Mouse (Mus musculus): Measurements from ENCODE around the gene Atf6b. TPM values are rescaled to one million over a fixed set of nuclear protein-coding genes. Genes with fewer than 3 reads are reported as not detected.

Gene Atf6b
- polyA plus RNA-seq, 1 experiment from 2014 or later: 62.2 TPM

DNA sequence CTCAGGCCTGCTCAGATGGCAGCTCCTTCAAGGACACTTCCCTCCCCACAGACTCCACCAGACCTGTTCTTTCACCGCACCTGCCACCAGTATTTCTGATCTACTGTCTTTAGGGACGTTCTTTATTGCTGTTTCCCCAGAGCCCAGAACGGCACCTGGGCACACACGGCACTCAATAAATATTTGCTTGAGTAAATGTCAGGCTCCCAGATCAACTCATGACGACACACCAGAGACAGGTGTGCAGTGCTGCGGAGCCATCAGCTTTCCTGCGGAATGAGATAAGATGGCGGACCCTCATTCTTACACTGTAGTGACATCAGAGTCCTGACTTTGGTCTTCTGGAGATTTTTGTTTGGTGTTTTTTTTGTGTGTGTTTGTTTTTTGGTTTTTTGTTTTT is 25.9 kb upstream of the Atf6b start:
- ATAC-seq (replicated peaks; ENCODE audit: low FRiP score, low TSS enrichment, low read depth): no peak

DNA sequence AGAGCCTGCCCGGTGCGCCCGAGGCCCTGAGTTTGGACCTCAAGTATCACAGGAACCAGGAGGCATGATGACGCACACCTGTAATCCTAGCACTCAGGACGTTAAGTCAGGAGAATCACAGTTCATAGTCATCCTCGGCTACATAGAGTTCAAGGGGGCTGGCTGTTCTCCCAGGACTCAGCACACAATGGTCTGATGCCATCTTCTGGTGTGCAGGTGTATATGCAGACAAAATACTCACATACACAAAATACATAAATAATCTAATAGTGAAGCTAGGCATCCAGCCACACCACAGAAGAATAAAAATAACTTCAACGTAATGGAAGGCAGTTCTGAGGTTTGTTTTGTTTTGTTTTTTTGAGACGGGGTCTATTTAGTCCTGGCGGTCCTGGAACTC is 23.8 kb upstream of the Atf6b start:
- no peak overlapping the region for H3K27ac ChIP-seq (ENCODE audit: low read depth)
- H3K36me3 ChIP-seq (ENCODE audit: control insufficient read depth, insufficient read depth, low read length): peaks cover 43% of the 10 kb centered on the region
- H3K4me3 ChIP-seq (ENCODE audit: low read depth, low read length): no peak overlapping the region
- peaks cover 8% of the 10 kb centered on the region for H3K4me1 ChIP-seq (replicated peaks; ENCODE audit: control insufficient read depth, insufficient read depth, low read length)
- no peaks in the 10 kb centered on the region for H3K9me3 ChIP-seq (ENCODE audit: control insufficient read depth, low read length)
- 81% methylated on average over 9 of the region's 9 CpGs for WGBS
- H3K9ac ChIP-seq (ENCODE audit: low read length): no peak overlapping the region
- DNase-seq (ENCODE audit: low spot score) (no peak), ATAC-seq (replicated peaks; ENCODE audit: low FRiP score, low TSS enrichment, low read depth) (no peak)
- H3K27me3 ChIP-seq (replicated peaks; ENCODE audit: control insufficient read depth, insufficient read depth, low read length): no peaks in the 10 kb centered on the region
- H3K4me2 ChIP-seq (ENCODE audit: low read length): no peak overlapping the region

More for the DNA sequence above, 25.9 kb upstream of the Atf6b start:
- Histone ChIP-seq H3K27me3 (replicated peaks; ENCODE audit: control insufficient read depth, insufficient read depth, low read length) (no peaks in the 10 kb centered on the region), H3K36me3 (ENCODE audit: control insufficient read depth, insufficient read depth, low read length) (peaks cover 55% of the 10 kb centered on the region), H3K4me3 (ENCODE audit: low read depth, low read length) (no peak overlapping the region), H3K9ac (ENCODE audit: low read length) (no peak overlapping the region), H3K9me3 (ENCODE audit: control insufficient read depth, low read length) (no peaks in the 10 kb centered on the region), H3K4me1 (replicated peaks; ENCODE audit: control insufficient read depth, insufficient read depth, low read length) (peaks cover under 1% of the 10 kb centered on the region; the same call in 1 of the 2 replicates), H3K4me2 (ENCODE audit: low read length) (no peak overlapping the region), H3K27ac (ENCODE audit: low read depth) (no peak overlapping the region)
- WGBS: 80% methylated on average over 8 of the region's 8 CpGs
- DNase-seq (ENCODE audit: low spot score): no peak

DNA sequence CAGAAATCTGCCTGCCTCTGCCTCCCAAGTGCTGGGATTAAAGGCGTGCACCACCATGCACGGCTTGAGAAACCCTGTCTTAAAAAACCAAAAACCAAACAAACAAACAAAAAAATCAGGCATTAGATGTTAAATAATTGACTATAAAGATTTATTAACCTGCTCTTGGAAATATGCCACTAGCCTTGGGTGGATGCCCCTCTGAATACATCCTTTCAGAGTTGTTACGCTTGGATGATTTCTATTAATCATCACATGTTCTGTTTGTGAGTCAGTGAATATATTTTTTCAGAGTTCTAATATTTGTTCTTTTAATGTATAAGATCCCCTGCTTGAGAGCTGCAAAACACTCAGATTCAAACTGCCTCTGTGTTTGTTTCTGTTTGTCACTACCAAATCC is 22.0 kb upstream of the Atf6b start:
- Histone ChIP-seq H3K27me3 (replicated peaks; ENCODE audit: control insufficient read depth, insufficient read depth, low read length) (peaks cover 7% of the 10 kb centered on the region), H3K9ac (ENCODE audit: low read length) (no peak overlapping the region), H3K4me3 (ENCODE audit: low read depth, low read length) (no peak overlapping the region), H3K36me3 (ENCODE audit: control insufficient read depth, insufficient read depth, low read length) (peaks cover 35% of the 10 kb centered on the region), H3K27ac (ENCODE audit: low read depth) (no peak overlapping the region), H3K4me2 (ENCODE audit: low read length) (no peak overlapping the region), H3K4me1 (replicated peaks; ENCODE audit: control insufficient read depth, insufficient read depth, low read length) (peaks cover 25% of the 10 kb centered on the region), H3K9me3 (ENCODE audit: control insufficient read depth, low read length) (no peaks in the 10 kb centered on the region)
- 87% methylated on average over 3 of the region's 3 CpGs for WGBS
- ATAC-seq (replicated peaks; ENCODE audit: low FRiP score, low TSS enrichment, low read depth): no peak
- DNase-seq (ENCODE audit: low spot score): no peak

DNA sequence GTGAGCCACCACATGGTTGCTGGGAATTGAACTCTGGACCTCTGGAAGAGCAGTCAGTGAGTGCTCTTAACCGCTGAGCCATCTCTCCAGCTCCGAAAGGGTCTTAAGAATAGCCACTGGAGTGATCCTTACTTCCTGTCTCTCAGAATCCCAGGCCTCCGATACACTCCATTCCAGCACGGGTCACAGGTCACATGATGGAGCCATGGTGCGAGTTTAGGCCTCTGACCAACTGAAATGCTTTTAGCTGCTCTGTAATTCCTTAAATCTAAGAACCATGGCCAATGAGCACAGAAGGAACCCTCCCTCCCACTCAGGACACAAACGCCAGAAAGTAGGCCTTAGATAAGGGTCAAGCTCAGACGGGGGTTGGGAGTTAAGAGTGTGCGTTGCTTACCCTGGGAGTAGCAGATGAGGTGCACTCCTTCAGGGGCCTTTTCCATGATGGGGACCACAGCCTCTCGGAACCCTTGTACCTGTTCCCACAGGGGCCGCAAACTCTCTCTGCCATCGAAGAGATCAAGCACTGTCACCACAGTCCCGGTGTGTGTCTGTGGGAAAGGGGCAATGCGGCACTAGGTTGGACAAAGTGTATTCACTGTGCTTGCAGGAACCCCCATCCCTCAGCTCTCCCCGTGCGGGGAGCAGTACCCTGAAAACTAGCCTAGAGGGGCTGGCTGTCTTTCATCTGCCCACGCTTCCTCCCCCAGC is 20.7 kb upstream of the Atf6b start:
- H3K4me1 ChIP-seq (replicated peaks; ENCODE audit: control insufficient read depth, insufficient read depth, low read length): peaks cover 34% of the 10 kb centered on the region
- no peak for DNase-seq (ENCODE audit: low spot score)
- H3K27ac ChIP-seq (ENCODE audit: low read depth): peak overlapping the region; percentile 95
- peaks cover 20% of the 10 kb centered on the region for H3K27me3 ChIP-seq (replicated peaks; ENCODE audit: control insufficient read depth, insufficient read depth, low read length)
- ATAC-seq (replicated peaks; ENCODE audit: low FRiP score, low TSS enrichment, low read depth): no peak
- 51% methylated on average over 16 of the region's 16 CpGs for WGBS
- peak overlapping the region; percentile 76 for H3K4me2 ChIP-seq (ENCODE audit: low read length)
- H3K36me3 ChIP-seq (ENCODE audit: control insufficient read depth, insufficient read depth, low read length): peaks cover 27% of the 10 kb centered on the region
- H3K4me3 ChIP-seq (ENCODE audit: low read depth, low read length): peak overlapping the region; percentile 71
- peak overlapping the region; percentile 51 for H3K9ac ChIP-seq (ENCODE audit: low read length)
- H3K9me3 ChIP-seq (ENCODE audit: control insufficient read depth, low read length): no peaks in the 10 kb centered on the region

DNA sequence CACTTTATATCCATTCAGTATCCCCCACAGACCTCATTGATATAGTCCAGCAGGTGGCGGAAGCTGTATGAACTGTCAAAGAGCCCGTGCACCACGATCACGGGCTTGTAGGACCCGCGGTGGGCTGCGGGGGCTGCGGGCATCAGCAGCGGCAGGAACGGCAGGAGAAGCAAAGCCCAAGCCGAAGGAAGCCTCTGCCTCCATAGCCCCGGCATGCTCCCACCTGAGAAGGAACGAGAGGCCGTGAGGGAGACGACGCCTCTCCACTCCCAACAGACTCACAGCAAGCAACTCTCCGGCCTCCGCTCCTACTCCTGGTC is 20.2 kb upstream of the Atf6b start:
- peak overlapping the region; percentile 95 for H3K27ac ChIP-seq (ENCODE audit: low read depth)
- H3K9ac ChIP-seq (ENCODE audit: low read length): peak overlapping the region; percentile 51
- peaks cover 25% of the 10 kb centered on the region for H3K36me3 ChIP-seq (ENCODE audit: control insufficient read depth, insufficient read depth, low read length)
- H3K4me3 ChIP-seq (ENCODE audit: low read depth, low read length): peak overlapping the region; percentile 71
- H3K4me1 ChIP-seq (replicated peaks; ENCODE audit: control insufficient read depth, insufficient read depth, low read length): peaks cover 39% of the 10 kb centered on the region
- ATAC-seq (replicated peaks; ENCODE audit: low FRiP score, low TSS enrichment, low read depth) (peak; percentile 43; the same call in 1 of the 2 replicates), DNase-seq (ENCODE audit: low spot score) (no peak)
- no peaks in the 10 kb centered on the region for H3K9me3 ChIP-seq (ENCODE audit: control insufficient read depth, low read length)
- under 1% methylated on average over 18 of the region's 18 CpGs for WGBS
- peaks cover 25% of the 10 kb centered on the region for H3K27me3 ChIP-seq (replicated peaks; ENCODE audit: control insufficient read depth, insufficient read depth, low read length)
- peak overlapping the region; percentile 76 for H3K4me2 ChIP-seq (ENCODE audit: low read length)

DNA sequence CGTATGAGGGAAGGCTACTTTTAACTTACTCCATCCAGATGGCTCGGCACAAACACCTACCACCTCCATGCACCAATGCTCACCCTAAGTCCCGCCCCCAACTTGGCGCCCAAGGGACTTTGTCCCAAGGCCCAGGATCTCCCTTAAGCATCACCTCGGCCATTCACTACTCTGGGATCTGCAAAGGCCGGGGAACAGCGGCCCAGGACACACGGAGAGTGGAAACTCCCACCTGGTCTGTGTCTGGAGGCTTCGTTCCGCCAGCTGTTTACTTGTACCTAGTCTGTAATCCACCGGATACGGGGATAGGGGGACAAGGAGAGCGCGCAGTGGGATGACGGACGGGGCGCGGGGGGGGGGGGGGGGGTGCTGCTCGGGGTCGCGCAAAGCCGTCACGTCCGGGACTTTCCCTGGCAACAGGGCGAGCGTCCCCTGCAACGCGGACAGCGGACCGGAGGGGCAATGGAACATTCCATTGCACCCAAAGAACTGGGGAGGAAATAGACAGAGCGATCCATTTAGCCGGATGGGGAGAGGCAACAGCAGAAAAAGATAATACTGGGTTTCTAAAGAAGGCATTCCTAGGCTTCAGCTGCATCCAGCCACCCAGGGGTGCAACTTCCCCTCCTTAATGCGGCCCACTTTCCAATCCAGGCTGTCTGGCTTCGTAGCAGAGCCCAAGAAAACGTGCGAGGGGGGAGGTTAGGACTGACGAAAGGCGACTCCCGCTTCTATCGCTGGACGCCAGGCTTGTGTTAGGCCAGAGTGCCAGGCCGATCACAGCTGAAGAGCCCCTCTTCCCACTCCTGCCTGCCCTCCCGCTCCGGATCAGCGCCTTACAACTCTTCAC is 19.6 kb upstream of the Atf6b start:
- Histone ChIP-seq H3K4me1 (replicated peaks; ENCODE audit: control insufficient read depth, insufficient read depth, low read length) (peaks cover 45% of the 10 kb centered on the region), H3K27ac (ENCODE audit: low read depth) (peak overlapping the region; percentile 95), H3K27me3 (replicated peaks; ENCODE audit: control insufficient read depth, insufficient read depth, low read length) (peaks cover 31% of the 10 kb centered on the region), H3K9me3 (ENCODE audit: control insufficient read depth, low read length) (no peaks in the 10 kb centered on the region), H3K4me2 (ENCODE audit: low read length) (peak overlapping the region; percentile 76), H3K9ac (ENCODE audit: low read length) (peak overlapping the region; percentile 70), H3K36me3 (ENCODE audit: control insufficient read depth, insufficient read depth, low read length) (peaks cover 19% of the 10 kb centered on the region), H3K4me3 (ENCODE audit: low read depth, low read length) (peak overlapping the region; percentile 71)
- peak; percentile 93 for DNase-seq (ENCODE audit: low spot score)
- WGBS: under 1% methylated on average over 41 of the region's 45 CpGs
- ATAC-seq (replicated peaks; ENCODE audit: low FRiP score, low TSS enrichment, low read depth): peak; percentile 73

DNA sequence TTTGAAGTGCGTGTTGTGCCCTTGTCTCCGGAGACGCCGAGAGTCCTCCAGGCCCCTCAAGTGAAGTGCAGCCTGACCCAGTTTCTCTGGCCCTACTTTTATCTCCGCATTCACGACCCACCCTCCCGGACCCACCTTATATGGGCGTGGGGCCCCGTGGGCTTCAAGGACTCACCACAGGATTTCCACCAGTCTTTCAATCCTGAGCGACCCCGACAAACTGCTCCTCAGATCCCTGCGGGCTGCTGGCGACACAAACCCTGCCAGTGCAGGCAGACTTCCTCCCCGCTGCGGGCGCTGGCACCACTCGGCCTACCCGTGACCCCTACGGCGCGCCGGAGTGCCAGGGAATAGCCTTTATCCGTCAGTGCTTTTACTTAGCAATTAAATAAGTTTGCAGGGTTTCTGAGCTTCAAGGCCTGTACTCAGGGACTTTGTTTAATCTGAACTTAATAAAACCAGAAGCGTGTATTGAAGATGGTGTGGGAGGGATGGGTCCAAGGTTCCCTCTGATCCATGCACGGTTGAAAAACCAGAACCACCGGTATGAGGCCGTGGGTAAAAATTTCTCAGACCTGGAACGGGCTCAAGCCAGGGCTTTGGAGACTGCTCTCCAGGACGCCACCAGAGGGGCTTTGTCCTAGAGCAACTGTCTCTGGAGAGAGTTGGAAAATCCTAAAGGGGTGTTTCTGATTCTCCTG is 18.9 kb upstream of the Atf6b start, which contains the start of gene Ppt2:
Gene Ppt2 (minus strand): TSS at position 568 of the 701 bp plus-strand sequence.
- Histone ChIP-seq H3K27me3 (replicated peaks; ENCODE audit: control insufficient read depth, insufficient read depth, low read length) (peaks cover 36% of the 10 kb centered on the region), H3K4me3 (ENCODE audit: low read depth, low read length) (peak within 1 kb of the TSS; percentile 71), H3K9ac (ENCODE audit: low read length) (peak within 1 kb of the TSS; percentile 70), H3K9me3 (ENCODE audit: control insufficient read depth, low read length) (no peaks in the 10 kb centered on the region), H3K4me2 (ENCODE audit: low read length) (peak within 1 kb of the TSS; percentile 76), H3K36me3 (ENCODE audit: control insufficient read depth, insufficient read depth, low read length) (peaks cover 11% of the 10 kb centered on the region), H3K27ac (ENCODE audit: low read depth) (peak within 1 kb of the TSS; percentile 95), H3K4me1 (replicated peaks; ENCODE audit: control insufficient read depth, insufficient read depth, low read length) (peaks cover 45% of the 10 kb centered on the region)
- WGBS: 2% methylated on average over 29 of the region's 29 CpGs
- peak; percentile 85 for DNase-seq (ENCODE audit: low spot score)
- 0 out of 2 replicates have a peak, but pooled peaks have one; percentile 12 for ATAC-seq (replicated peaks; ENCODE audit: low FRiP score, low TSS enrichment, low read depth)

DNA sequence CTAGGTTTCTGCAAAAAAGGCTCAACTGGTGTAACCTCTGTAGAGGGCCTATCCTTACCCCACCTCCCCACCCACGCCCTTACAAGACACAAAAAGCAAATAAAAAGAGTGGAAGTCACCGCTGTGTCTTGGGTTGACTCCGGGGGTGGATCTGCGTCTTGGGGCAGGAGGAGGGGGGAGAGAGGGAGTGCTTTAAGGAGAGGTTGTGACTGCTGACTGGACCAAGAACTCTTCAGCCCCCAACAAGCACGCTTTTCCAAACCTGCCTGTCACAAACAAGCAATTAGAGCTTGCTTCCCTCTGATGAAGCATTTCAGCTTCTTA is 18.3 kb upstream of the Atf6b start:
- Histone ChIP-seq H3K9ac (ENCODE audit: low read length) (peak overlapping the region; percentile 70), H3K4me2 (ENCODE audit: low read length) (peak overlapping the region; percentile 76), H3K36me3 (ENCODE audit: control insufficient read depth, insufficient read depth, low read length) (peaks cover 8% of the 10 kb centered on the region; the same call in 1 of the 2 replicates), H3K4me3 (ENCODE audit: low read depth, low read length) (peak overlapping the region; percentile 71), H3K4me1 (replicated peaks; ENCODE audit: control insufficient read depth, insufficient read depth, low read length) (peaks cover 45% of the 10 kb centered on the region), H3K27ac (ENCODE audit: low read depth) (peak overlapping the region; percentile 95), H3K9me3 (ENCODE audit: control insufficient read depth, low read length) (no peaks in the 10 kb centered on the region), H3K27me3 (replicated peaks; ENCODE audit: control insufficient read depth, insufficient read depth, low read length) (peaks cover 36% of the 10 kb centered on the region)
- 26% methylated on average over 5 of the region's 5 CpGs for WGBS
- ATAC-seq (replicated peaks; ENCODE audit: low FRiP score, low TSS enrichment, low read depth): no peak
- no peak for DNase-seq (ENCODE audit: low spot score)
